Mouse (Mus musculus) WW6 (cell line): Measurements from ENCODE around the gene Zfp653.
"Not testable (repeated sequence)": the region's sequence is repeated elsewhere in the genome, so short reads cannot be mapped to it uniquely, and the experiment has no call there.

Experiments used
- DNase-seq: peaks from one replicate; pipeline ENCODE4 v3.0.0-alpha.2; 2013; ENCODE audit warnings: low read depth, low spot score

The Zfp653 gene

GRCm38 (mm10) chr9:22070791-22071573 lies at the start of gene Zfp653, which contains the start of gene Gm49318:
Gene Zfp653 (minus strand): TSS chr9:22071376.
Gene Gm49318 (minus strand): TSS chr9:22071259.
- DNase-seq, result peak; percentile 87

GRCm38 (mm10) chr9:22119543-22119942 lies 48.4 kb upstream of the Zfp653 start:
- DNase-seq, result no peak

- no peak for DNase-seq
These were observed 46.7 kb upstream of the Zfp653 start for GRCm38 (mm10) chr9:22117754-22118456.

GRCm38 (mm10) chr9:22116740-22117426 lies 45.7 kb upstream of the Zfp653 start, which contains the start of gene Elof1:
Gene Elof1 (minus strand): TSS chr9:22117172.
- DNase-seq, result peak; percentile 94

- no peak for DNase-seq
These were observed 44.9 kb upstream of the Zfp653 start for GRCm38 (mm10) chr9:22116086-22116485.

- DNase-seq, result no peak
These were observed 44.5 kb upstream of the Zfp653 start for GRCm38 (mm10) chr9:22115635-22116034.

- no peak for DNase-seq
These were observed 37.0 kb upstream of the Zfp653 start for GRCm38 (mm10) chr9:22108194-22108593.

GRCm38 (mm10) chr9:22099922-22100321 lies 28.7 kb upstream of the Zfp653 start:
- no peak for DNase-seq

GRCm38 (mm10) chr9:22098993-22099696 lies 28.0 kb upstream of the Zfp653 start, which contains the start of gene Cnn1:
Gene Cnn1 (plus strand): TSS chr9:22099216.
- no peak for DNase-seq

- peak; percentile 42 for DNase-seq
These were observed 24.7 kb upstream of the Zfp653 start for GRCm38 (mm10) chr9:22095854-22096307.

- no peak for DNase-seq
These were observed 21.6 kb upstream of the Zfp653 start for GRCm38 (mm10) chr9:22092746-22093145.

- no peak for DNase-seq
These were observed 18.8 kb upstream of the Zfp653 start for GRCm38 (mm10) chr9:22089986-22090385.

- DNase-seq, result no peak
These were observed 18.1 kb upstream of the Zfp653 start for GRCm38 (mm10) chr9:22089281-22089680.

- DNase-seq, result no peak
These were observed 15.9 kb upstream of the Zfp653 start for GRCm38 (mm10) chr9:22087034-22087618.

GRCm38 (mm10) chr9:22086012-22086411 lies 14.8 kb upstream of the Zfp653 start:
- no peak for DNase-seq

GRCm38 (mm10) chr9:22085022-22085834 lies 14.1 kb upstream of the Zfp653 start, which contains the start of gene Ecsit:
Gene Ecsit (minus strand): TSS chr9:22085438.
- DNase-seq, result peak; percentile 85

- DNase-seq, result no peak
These were observed 13.5 kb upstream of the Zfp653 start for GRCm38 (mm10) chr9:22084667-22085021.

GRCm38 (mm10) chr9:22076223-22076622 lies 5.0 kb upstream of the Zfp653 start:
- DNase-seq, result no peak

GRCm38 (mm10) chr9:22075778-22076177 lies 4.6 kb upstream of the Zfp653 start:
- not testable (repeated sequence) for DNase-seq

GRCm38 (mm10) chr9:22072276-22072675 lies 1.1 kb upstream of the Zfp653 start:
- no peak for DNase-seq
